Mouse (Mus musculus) hindbrain, embryonic 16.5 days (tissue): ENCODE results near the gene Chpf2. TPM values are rescaled to one million over a fixed set of nuclear protein-coding genes. Genes with fewer than 3 reads are reported as not detected.

Experiments
- microRNA counts: library from miRNA; unstranded; fragments of <30 nt; microRNA quantifications from one replicate; lab custom pipeline; 2016
- microRNA-seq: library from miRNA; unstranded; fragments of <30 nt; microRNA quantifications from one replicate; pipeline ENCODE4, GENCODE M21; 2017
- polyA plus RNA-seq: library from polyadenylated mRNA; unstranded; fragments of >200 nt; fragmentation: Nextera tagmentation; extraction: Ambion mirVana; gene quantifications from 2 replicates; pipeline ENCODE4 v1.2.1, GENCODE M21; 2015

Chpf2 gene
- polyA plus RNA-seq, 1 experiment from 2014 or later: 20.6 TPM

MicroRNAs encoded within 50 kb of the gene (microRNA counts, 519-probe panel; counts per million panel counts)
- microRNA mmu-miR-671-3p (lab: Ali Mortazavi, UCI) (2,002 counts per million, percentile 28 among the panel's probes with 10 or more counts), microRNA mmu-miR-671-5p (lab: Ali Mortazavi, UCI) (not detected)

Small RNA genes lying within 50 kb of the gene (microRNA-seq; reads per million reads assigned to microRNA genes)
- 368 reads per million, percentile 67 among the genes with 10 or more reads in this experiment for gene Mir671

Other genes starting within 250 kb of the Chpf2 start
- 13.0 and 14.0 TPM in 2 replicates for gene Kcnh2, start 235.1 kb upstream of the Chpf2 start, polyA plus RNA-seq
- gene Nos3, start 221.9 kb upstream of the Chpf2 start, polyA plus RNA-seq: 8.6 and 11.0 TPM in 2 replicates
- 3.6 and 4.6 TPM in 2 replicates for gene Atg9b, start 194.6 kb upstream of the Chpf2 start, polyA plus RNA-seq
- gene Abcb8, start 193.1 kb upstream of the Chpf2 start, polyA plus RNA-seq: 52.4 and 53.7 TPM in 2 replicates
- 0.85 and 1.0 TPM in 2 replicates for gene Asic3, start 173.3 kb upstream of the Chpf2 start, polyA plus RNA-seq
- gene Cdk5, start 163.2 kb upstream of the Chpf2 start, polyA plus RNA-seq: 139 and 140 TPM in 2 replicates
- gene Slc4a2, start 162.9 kb upstream of the Chpf2 start, polyA plus RNA-seq: 29.0 and 29.8 TPM in 2 replicates
- gene Fastk, start 141.5 kb upstream of the Chpf2 start, polyA plus RNA-seq: 106 and 107 TPM in 2 replicates
- 61.7 and 63.1 TPM in 2 replicates for gene Tmub1, start 138.9 kb upstream of the Chpf2 start, polyA plus RNA-seq
- 46.4 and 47.7 TPM in 2 replicates for gene Agap3, start 134.6 kb upstream of the Chpf2 start, polyA plus RNA-seq
- 2.3 and 3.0 TPM in 2 replicates for gene Gbx1, start 59.5 kb upstream of the Chpf2 start, polyA plus RNA-seq
- 0.18 and 0.21 TPM in 2 replicates for gene Asb10, start 45.8 kb upstream of the Chpf2 start, polyA plus RNA-seq
- gene 4931409K22Rik, start 29.9 kb upstream of the Chpf2 start, polyA plus RNA-seq: 0.13 and 0.15 TPM in 2 replicates
- 80.9 and 84.8 TPM in 2 replicates for gene Abcf2, start 9.3 kb upstream of the Chpf2 start, polyA plus RNA-seq
- gene Smarcd3, start 37.7 kb downstream of the Chpf2 start, polyA plus RNA-seq: 128 and 133 TPM in 2 replicates
- gene Nub1, start 98.8 kb downstream of the Chpf2 start, polyA plus RNA-seq: 48.8 and 49.5 TPM in 2 replicates
- 8.0 and 10.7 TPM in 2 replicates for gene Wdr86, start 144.0 kb downstream of the Chpf2 start, polyA plus RNA-seq
- gene Crygn, start 171.3 kb downstream of the Chpf2 start, polyA plus RNA-seq: 1.3 and 1.6 TPM in 2 replicates